Mouse (Mus musculus) brain, embryonic 14.5 days (tissue): ENCODE measurements around the gene Cox5a.

Experiments used
- CTCF ChIP-seq: fragments of 200-500 bp; IDR thresholded peaks from 2 replicates; pipeline ENCODE4 v1.5.1; 2012; ENCODE audit warnings: inconsistent platforms, mild to moderate bottlenecking, moderate library complexity, borderline replicate concordance; ENCODE audit not compliant: insufficient read depth, insufficient read length; ENCODE audit errors: extremely low read depth
- POLR2A ChIP-seq: fragments of 200-500 bp; IDR thresholded peaks from 2 replicates; pipeline ENCODE4 v1.6.1; 2012; ENCODE audit warnings: mild to moderate bottlenecking, inconsistent platforms, borderline replicate concordance; ENCODE audit not compliant: poor library complexity, insufficient read depth, insufficient read length, severe bottlenecking; ENCODE audit errors: extremely low read depth

DNA sequence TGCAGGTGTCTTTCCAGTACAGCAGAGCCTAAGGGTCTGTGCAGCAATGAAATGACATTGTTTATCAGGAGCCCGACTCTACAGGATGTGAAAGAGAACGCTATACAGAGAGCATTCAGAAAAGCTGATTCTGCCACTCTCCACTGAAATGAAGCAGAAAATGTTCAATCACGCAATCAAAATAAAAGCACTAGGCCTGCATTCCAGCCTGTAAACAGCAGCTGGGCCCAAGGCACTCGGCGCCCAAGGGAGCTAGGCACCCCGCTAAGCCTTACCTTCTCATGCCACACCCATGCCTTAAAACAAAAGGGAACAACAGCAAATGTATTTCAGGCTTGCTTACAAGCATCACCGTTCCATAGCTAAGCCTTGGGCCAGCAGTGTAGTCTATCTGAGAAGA, 22.5 kb upstream of the Cox5a start:
- TF ChIP-seq CTCF = no peak
- no peak for TF ChIP-seq POLR2A
